Mouse (Mus musculus): ENCODE measurements at regions not wholly inside any gene's neighbourhood (a gene's known extent, or its start where the extent isn't known, plus 50 kb on each side); places are given as distances from the start of the nearest gene placed in this dataset.

DNA sequence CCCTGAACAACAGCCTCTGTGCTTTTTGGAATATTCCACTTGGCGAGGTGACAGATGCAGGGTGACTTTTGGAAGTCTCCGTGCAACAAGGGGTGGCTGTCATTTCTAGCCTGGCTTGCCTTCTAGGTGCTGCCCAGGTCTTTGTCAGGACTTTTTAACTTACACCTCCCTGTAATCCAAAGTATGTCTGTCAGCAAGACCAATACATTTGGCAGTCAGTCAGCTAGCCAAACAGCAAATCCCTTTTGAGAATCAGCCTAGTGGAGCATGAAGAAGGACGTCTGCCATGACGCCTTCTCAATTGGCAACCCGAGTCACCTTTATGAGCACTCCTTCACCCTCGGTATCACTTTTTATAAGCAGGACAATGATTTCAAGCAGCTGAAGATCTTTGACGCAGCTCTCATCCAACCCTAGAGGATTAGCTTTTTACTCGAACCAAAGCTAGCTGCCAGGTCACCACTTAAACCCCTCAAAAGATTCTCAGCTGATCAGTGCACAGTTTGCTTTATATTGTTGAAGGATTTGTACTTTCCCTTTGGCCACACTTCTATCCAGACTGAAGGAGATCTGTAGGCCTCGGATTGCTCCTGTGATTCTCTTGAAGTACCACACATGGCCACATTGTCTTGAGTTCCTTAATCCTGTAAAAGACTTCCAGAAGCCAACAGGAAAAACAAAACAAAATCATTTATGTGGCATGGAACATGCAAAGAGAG, 883.1 kb downstream of the Fam19a2 start:
- no peak overlapping the region for H3K4me3 ChIP-seq (replicated peaks; ENCODE audit: low read length)
- H3K4me2 ChIP-seq (ENCODE audit: low read length): no peak overlapping the region
- 13% methylated on average over 9 of the region's 9 CpGs for WGBS
- no peaks in the 10 kb centered on the region for H3K9me3 ChIP-seq (ENCODE audit: control insufficient read depth, low read length)
- H3K4me1 ChIP-seq (replicated peaks; ENCODE audit: control insufficient read depth, insufficient read depth, low read length): 0 out of 2 replicates have a peak, but pooled peaks cover 4% of the 10 kb centered on the region
- H3K9ac ChIP-seq (replicated peaks; ENCODE audit: low read depth, low read length): no peak overlapping the region
- no peak for ATAC-seq
- H3K27me3 ChIP-seq (replicated peaks; ENCODE audit: control insufficient read depth, insufficient read depth, low read length): no peaks in the 10 kb centered on the region
- H3K36me3 ChIP-seq (ENCODE audit: control insufficient read depth, insufficient read depth): no peaks in the 10 kb centered on the region
- no peak overlapping the region for H3K27ac ChIP-seq (ENCODE audit: low read length)

DNA sequence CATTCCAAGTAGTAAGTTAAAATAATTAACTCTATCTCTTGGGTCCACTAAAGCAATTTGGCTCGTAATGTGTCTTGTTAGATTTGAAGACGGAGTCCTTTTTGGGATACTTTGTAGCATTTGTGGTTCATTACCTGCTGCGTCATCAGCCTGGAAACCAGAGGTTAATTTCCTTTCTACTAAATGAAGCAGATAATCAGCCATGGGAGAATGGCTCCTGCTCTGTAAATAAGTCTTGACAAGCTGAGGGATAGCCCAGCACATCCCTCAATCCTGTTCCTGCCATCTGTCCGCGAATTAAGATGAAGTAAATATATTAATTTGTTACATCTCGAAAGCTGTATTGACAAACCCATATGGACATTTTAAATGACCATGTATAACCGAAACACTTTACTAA, 899.6 kb downstream of the Fam19a2 start:
- H3K4me3 ChIP-seq (replicated peaks; ENCODE audit: low read length): no peak overlapping the region
- H3K27me3 ChIP-seq (replicated peaks; ENCODE audit: control insufficient read depth, insufficient read depth, low read length): no peaks in the 10 kb centered on the region
- no peak overlapping the region for H3K27ac ChIP-seq (ENCODE audit: low read length)
- WGBS: 67% methylated on average over 7 of the region's 7 CpGs
- no peak overlapping the region for H3K9ac ChIP-seq (replicated peaks; ENCODE audit: low read depth, low read length)
- H3K4me2 ChIP-seq (ENCODE audit: low read length): no peak overlapping the region
- H3K4me1 ChIP-seq (replicated peaks; ENCODE audit: control insufficient read depth, insufficient read depth, low read length): no peaks in the 10 kb centered on the region
- H3K36me3 ChIP-seq (ENCODE audit: control insufficient read depth, insufficient read depth): no peaks in the 10 kb centered on the region
- H3K9me3 ChIP-seq (ENCODE audit: control insufficient read depth, low read length): no peaks in the 10 kb centered on the region
- no peak for ATAC-seq

DNA sequence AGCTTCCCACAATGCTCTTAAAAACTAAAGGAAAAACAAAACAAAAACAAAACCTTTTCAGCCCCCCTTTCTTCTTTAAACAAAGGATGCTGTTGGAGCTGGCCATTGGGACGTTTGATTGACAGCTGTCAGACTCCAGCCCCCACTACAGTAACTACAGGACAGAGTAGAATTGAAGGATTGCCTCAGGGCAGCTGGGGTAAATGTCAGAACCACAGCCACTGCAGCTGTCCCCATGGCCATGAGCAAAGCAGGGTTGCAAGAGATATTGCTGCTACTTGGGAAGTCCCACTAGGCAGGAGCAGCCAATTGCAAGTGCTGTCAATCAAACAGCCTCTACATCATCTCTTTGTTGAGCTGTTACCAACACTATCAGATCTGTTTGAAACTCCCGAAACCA, 911.8 kb downstream of the Fam19a2 start:
- 84% methylated on average over 2 of the region's 2 CpGs for WGBS
- no peak for ATAC-seq

DNA sequence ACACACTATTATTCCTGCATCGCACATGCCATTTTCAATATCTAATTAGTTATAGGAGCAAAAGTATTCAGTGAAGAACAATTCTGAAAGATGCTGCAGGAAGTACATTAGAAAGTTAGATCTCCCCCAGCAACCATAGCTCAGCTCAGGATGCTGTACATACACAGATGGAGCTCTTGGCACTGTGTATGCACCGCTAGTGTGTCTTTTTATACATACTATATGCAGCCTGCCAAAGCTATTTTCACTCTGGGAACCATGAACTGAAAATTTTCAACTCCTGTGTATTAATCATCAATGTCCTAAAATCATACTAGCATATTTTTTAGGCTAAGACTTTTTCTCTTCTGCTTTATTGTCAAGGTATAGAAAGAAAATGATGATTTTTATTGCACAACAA, 944.5 kb downstream of the Fam19a2 start:
- Histone ChIP-seq H3K4me1 (replicated peaks; ENCODE audit: control insufficient read depth, insufficient read depth, low read length) (no peaks in the 10 kb centered on the region), H3K36me3 (ENCODE audit: control insufficient read depth, insufficient read depth) (no peaks in the 10 kb centered on the region), H3K27ac (ENCODE audit: low read length) (no peak overlapping the region), H3K9me3 (ENCODE audit: control insufficient read depth, low read length) (no peaks in the 10 kb centered on the region), H3K4me3 (replicated peaks; ENCODE audit: low read length) (no peak overlapping the region), H3K27me3 (replicated peaks; ENCODE audit: control insufficient read depth, insufficient read depth, low read length) (no peaks in the 10 kb centered on the region), H3K9ac (replicated peaks; ENCODE audit: low read depth, low read length) (no peak overlapping the region), H3K4me2 (ENCODE audit: low read length) (no peak overlapping the region)
- 67% methylated on average over 2 of the region's 2 CpGs for WGBS
- peak; percentile 86 for ATAC-seq

More for the DNA sequence above, 911.8 kb downstream of the Fam19a2 start:
- Histone ChIP-seq H3K36me3 (ENCODE audit: control insufficient read depth, insufficient read depth) (no peaks in the 10 kb centered on the region), H3K9ac (replicated peaks; ENCODE audit: low read depth, low read length) (no peak overlapping the region), H3K4me1 (replicated peaks; ENCODE audit: control insufficient read depth, insufficient read depth, low read length) (no peaks in the 10 kb centered on the region), H3K4me3 (replicated peaks; ENCODE audit: low read length) (no peak overlapping the region), H3K4me2 (ENCODE audit: low read length) (no peak overlapping the region), H3K27me3 (replicated peaks; ENCODE audit: control insufficient read depth, insufficient read depth, low read length) (no peaks in the 10 kb centered on the region), H3K9me3 (ENCODE audit: control insufficient read depth, low read length) (no peaks in the 10 kb centered on the region), H3K27ac (ENCODE audit: low read length) (no peak overlapping the region)

DNA sequence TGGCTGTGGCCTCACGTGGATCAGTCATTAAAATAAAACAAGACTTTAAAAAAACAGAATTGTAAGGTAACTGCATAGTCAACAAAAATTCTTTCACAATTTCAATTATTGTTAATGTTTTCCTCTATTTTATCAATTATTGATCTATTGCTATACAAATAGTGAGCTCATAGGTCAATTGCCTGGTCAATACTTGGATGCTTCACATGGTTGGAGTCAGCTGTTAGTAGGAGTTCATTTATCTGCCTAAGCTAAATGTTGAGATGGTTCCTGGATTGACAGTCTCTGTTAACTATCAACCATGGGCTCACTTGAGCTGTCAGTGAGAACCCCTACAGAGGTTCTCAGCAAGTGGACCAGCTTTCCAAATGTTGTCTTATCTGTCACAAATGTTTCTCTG, 955.7 kb downstream of the Fam19a2 start:
- no peak overlapping the region for H3K4me2 ChIP-seq (ENCODE audit: low read length)
- 91% methylated on average over 1 of the region's 1 CpGs for WGBS
- H3K27ac ChIP-seq (ENCODE audit: low read length): no peak overlapping the region

DNA sequence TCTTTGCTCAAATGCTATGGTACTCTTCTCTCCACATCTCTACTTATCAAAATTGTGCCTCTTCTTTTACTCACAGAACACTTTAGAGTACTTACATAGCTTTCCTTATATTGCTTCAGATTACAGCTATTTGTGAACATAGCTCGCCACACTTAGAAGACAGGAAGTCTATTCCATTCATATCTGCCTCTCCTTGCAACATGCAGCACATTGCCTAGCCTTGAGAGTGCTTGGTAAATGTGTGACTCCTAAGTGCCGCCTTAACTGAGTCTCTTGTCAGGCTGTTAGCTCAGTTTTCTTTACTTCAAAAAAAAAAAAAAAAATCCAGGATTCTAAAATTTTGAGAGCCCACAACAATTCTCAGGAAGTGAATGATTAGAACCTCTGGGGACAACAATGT, 958.3 kb downstream of the Fam19a2 start:
- no peak overlapping the region for H3K27ac ChIP-seq (ENCODE audit: low read length)
- no peak overlapping the region for H3K4me3 ChIP-seq (replicated peaks; ENCODE audit: low read length)
- H3K27me3 ChIP-seq (replicated peaks; ENCODE audit: control insufficient read depth, insufficient read depth, low read length): no peaks in the 10 kb centered on the region
- H3K36me3 ChIP-seq (ENCODE audit: control insufficient read depth, insufficient read depth): no peaks in the 10 kb centered on the region
- H3K9ac ChIP-seq (replicated peaks; ENCODE audit: low read depth, low read length): no peak overlapping the region
- no peak for ATAC-seq
- H3K4me2 ChIP-seq (ENCODE audit: low read length): no peak overlapping the region
- no peaks in the 10 kb centered on the region for H3K9me3 ChIP-seq (ENCODE audit: control insufficient read depth, low read length)
- 83% methylated on average over 2 of the region's 2 CpGs for WGBS
- H3K4me1 ChIP-seq (replicated peaks; ENCODE audit: control insufficient read depth, insufficient read depth, low read length): no peaks in the 10 kb centered on the region

More for the DNA sequence above, 955.7 kb downstream of the Fam19a2 start:
- Histone ChIP-seq H3K27me3 (replicated peaks; ENCODE audit: control insufficient read depth, insufficient read depth, low read length) (no peaks in the 10 kb centered on the region), H3K4me3 (replicated peaks; ENCODE audit: low read length) (no peak overlapping the region), H3K9ac (replicated peaks; ENCODE audit: low read depth, low read length) (no peak overlapping the region), H3K9me3 (ENCODE audit: control insufficient read depth, low read length) (no peaks in the 10 kb centered on the region), H3K4me1 (replicated peaks; ENCODE audit: control insufficient read depth, insufficient read depth, low read length) (no peaks in the 10 kb centered on the region), H3K36me3 (ENCODE audit: control insufficient read depth, insufficient read depth) (no peaks in the 10 kb centered on the region)
- no peak for ATAC-seq

DNA sequence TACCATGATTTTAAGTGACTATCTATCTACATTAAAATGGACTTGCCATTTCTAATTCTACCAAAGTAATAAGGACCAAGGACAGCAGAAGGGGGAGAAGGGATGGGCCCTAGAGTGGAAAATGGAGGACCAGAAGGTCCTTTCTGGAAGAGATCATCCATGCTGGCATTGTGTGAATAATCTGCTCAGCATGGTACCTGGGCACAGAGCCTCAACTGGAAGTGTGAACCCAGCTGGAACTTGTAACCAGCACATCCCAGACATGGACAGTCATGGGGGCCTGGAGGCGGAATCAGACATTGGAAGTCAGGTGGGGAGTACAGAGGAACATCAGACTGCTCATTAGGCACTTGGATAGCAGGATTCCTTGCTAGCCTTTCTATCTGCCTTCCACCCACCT, 963.3 kb downstream of the Fam19a2 start:
- no peak overlapping the region for H3K27ac ChIP-seq (ENCODE audit: low read length)
- WGBS: 91% methylated on average over 1 of the region's 1 CpGs
- no peaks in the 10 kb centered on the region for H3K27me3 ChIP-seq (replicated peaks; ENCODE audit: control insufficient read depth, insufficient read depth, low read length)
- H3K9me3 ChIP-seq (ENCODE audit: control insufficient read depth, low read length): no peaks in the 10 kb centered on the region
- no peak for ATAC-seq
- no peak overlapping the region for H3K9ac ChIP-seq (replicated peaks; ENCODE audit: low read depth, low read length)
- no peak overlapping the region for H3K4me3 ChIP-seq (replicated peaks; ENCODE audit: low read length)
- no peak overlapping the region for H3K4me2 ChIP-seq (ENCODE audit: low read length)
- H3K4me1 ChIP-seq (replicated peaks; ENCODE audit: control insufficient read depth, insufficient read depth, low read length): no peaks in the 10 kb centered on the region
- no peaks in the 10 kb centered on the region for H3K36me3 ChIP-seq (ENCODE audit: control insufficient read depth, insufficient read depth)

DNA sequence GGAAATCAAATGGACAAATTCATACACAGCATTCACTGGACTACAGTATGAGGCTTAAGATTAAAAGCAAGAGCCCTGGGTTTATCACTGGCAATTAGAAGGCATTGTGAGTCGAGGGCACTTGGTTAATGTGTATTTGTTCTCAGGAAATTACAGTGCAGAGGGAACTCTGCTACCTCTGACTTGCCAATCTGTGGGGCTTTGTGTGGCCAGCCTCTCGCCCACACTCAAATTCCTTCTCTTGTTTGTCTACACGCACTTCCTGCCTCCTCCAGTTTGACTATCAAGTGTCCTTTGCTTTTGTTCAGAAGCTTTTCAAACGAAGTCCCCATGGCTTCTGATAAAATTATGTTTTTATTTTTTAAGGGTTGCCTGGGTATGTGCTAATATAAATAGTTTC, 985.6 kb downstream of the Fam19a2 start:
- Histone ChIP-seq H3K4me3 (replicated peaks; ENCODE audit: low read length) (no peak overlapping the region), H3K4me1 (replicated peaks; ENCODE audit: control insufficient read depth, insufficient read depth, low read length) (no peaks in the 10 kb centered on the region), H3K9ac (replicated peaks; ENCODE audit: low read depth, low read length) (no peak overlapping the region), H3K36me3 (ENCODE audit: control insufficient read depth, insufficient read depth) (no peaks in the 10 kb centered on the region), H3K27me3 (replicated peaks; ENCODE audit: control insufficient read depth, insufficient read depth, low read length) (no peaks in the 10 kb centered on the region), H3K9me3 (ENCODE audit: control insufficient read depth, low read length) (no peaks in the 10 kb centered on the region), H3K4me2 (ENCODE audit: low read length) (no peak overlapping the region), H3K27ac (ENCODE audit: low read length) (no peak overlapping the region)
- ATAC-seq: no peak
- 26% methylated on average over 4 of the region's 4 CpGs for WGBS

DNA sequence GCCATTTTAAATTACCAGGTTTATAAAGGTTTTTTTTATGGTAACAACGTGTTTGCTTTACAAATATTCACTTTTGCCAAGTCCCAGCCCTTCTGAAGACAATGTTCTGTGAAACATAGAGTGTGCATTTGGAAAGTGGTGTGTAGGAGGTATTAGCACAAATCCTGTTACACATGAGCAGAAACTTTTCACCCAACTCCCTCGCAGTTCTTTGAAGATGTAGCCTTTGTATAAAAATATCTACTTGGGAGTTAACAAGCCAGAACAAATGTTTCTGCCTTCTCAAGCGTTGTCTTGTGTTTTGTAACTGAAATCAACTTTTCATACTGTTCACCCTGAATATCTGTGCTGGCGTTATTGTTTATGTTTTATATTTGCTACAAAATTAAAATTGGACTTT, 986.2 kb downstream of the Fam19a2 start:
- no peak for ATAC-seq
- 51% methylated on average over 4 of the region's 4 CpGs for WGBS

More for the DNA sequence above, 986.2 kb downstream of the Fam19a2 start:
- Histone ChIP-seq H3K9me3 (ENCODE audit: control insufficient read depth, low read length) (no peaks in the 10 kb centered on the region), H3K27ac (ENCODE audit: low read length) (no peak overlapping the region), H3K4me2 (ENCODE audit: low read length) (no peak overlapping the region), H3K36me3 (ENCODE audit: control insufficient read depth, insufficient read depth) (no peaks in the 10 kb centered on the region), H3K4me1 (replicated peaks; ENCODE audit: control insufficient read depth, insufficient read depth, low read length) (no peaks in the 10 kb centered on the region), H3K9ac (replicated peaks; ENCODE audit: low read depth, low read length) (no peak overlapping the region), H3K27me3 (replicated peaks; ENCODE audit: control insufficient read depth, insufficient read depth, low read length) (no peaks in the 10 kb centered on the region), H3K4me3 (replicated peaks; ENCODE audit: low read length) (no peak overlapping the region)
